Mouse (Mus musculus): ENCODE measurements around the gene Gmip.
A peak's percentile ranks its signal among the peaks of the same experiment; 100 is the strongest.

Gene Gmip

GRCm38 (mm10) chr8:69808094-69808863 is at the start of gene Gmip:
Gmip (plus strand) TSS chr8:69808679.
- DNase-seq: peak; percentile 96

GRCm38 (mm10) chr8:69761814-69762445 is 46.5 kb upstream of the Gmip start:
- DNase-seq: no peak

- no peak for DNase-seq
These were observed 37.3 kb upstream of the Gmip start for GRCm38 (mm10) chr8:69771221-69771620.

- no peak for DNase-seq
These were observed 36.4 kb upstream of the Gmip start for GRCm38 (mm10) chr8:69772106-69772505.

- peak; percentile 89 for DNase-seq
These were observed 33.9 kb upstream of the Gmip start, which contains the start of gene Gm20422 for GRCm38 (mm10) chr8:69774503-69775148. Gm20422 (minus strand) TSS chr8:69774886.

GRCm38 (mm10) chr8:69775149-69775534 is 33.3 kb upstream of the Gmip start:
- no peak for DNase-seq

GRCm38 (mm10) chr8:69777111-69777510 is 31.4 kb upstream of the Gmip start:
- no peak for DNase-seq

- no peak for DNase-seq
These were observed 19.4 kb upstream of the Gmip start for GRCm38 (mm10) chr8:69789105-69789504.

- no peak for DNase-seq
These were observed 18.7 kb upstream of the Gmip start for GRCm38 (mm10) chr8:69789731-69790130.

- no peak for DNase-seq
These were observed 18.1 kb upstream of the Gmip start for GRCm38 (mm10) chr8:69790364-69790763.

GRCm38 (mm10) chr8:69790773-69791367 is 17.6 kb upstream of the Gmip start, which contains the start of the genes Atp13a1 and Zfp866:
Atp13a1 (plus strand) TSS chr8:69791163.
Zfp866 (minus strand) TSS chr8:69791178.
- DNase-seq: peak; percentile 91

- DNase-seq: no peak
These were observed 16.9 kb upstream of the Gmip start for GRCm38 (mm10) chr8:69791415-69792068.

- DNase-seq: no peak
These were observed 14.8 kb upstream of the Gmip start for GRCm38 (mm10) chr8:69793666-69794065.

GRCm38 (mm10) chr8:69794096-69794495 is 14.4 kb upstream of the Gmip start:
- DNase-seq: no peak

GRCm38 (mm10) chr8:69794901-69795300 is 13.6 kb upstream of the Gmip start:
- DNase-seq: no peak

GRCm38 (mm10) chr8:69796721-69797345 is 11.6 kb upstream of the Gmip start:
- DNase-seq: no peak

- no peak for DNase-seq
These were observed 10.8 kb upstream of the Gmip start for GRCm38 (mm10) chr8:69797661-69798060.

- DNase-seq: no peak
These were observed 9.2 kb upstream of the Gmip start for GRCm38 (mm10) chr8:69799261-69799660.

GRCm38 (mm10) chr8:69799946-69800345 is 8.5 kb upstream of the Gmip start:
- no peak for DNase-seq

GRCm38 (mm10) chr8:69801796-69802195 is 6.7 kb upstream of the Gmip start:
- DNase-seq: no peak

GRCm38 (mm10) chr8:69802216-69802615 is 6.3 kb upstream of the Gmip start:
- no peak for DNase-seq

GRCm38 (mm10) chr8:69803366-69803765 is 5.1 kb upstream of the Gmip start:
- no peak for DNase-seq
